Mouse (Mus musculus) urinary bladder, postnatal 14 days (tissue): ENCODE measurements around the gene Cd46.
A peak's percentile ranks its signal among the peaks of the same experiment; 100 is the strongest.

Experiments used
- DNase-seq: peaks from one replicate; pipeline ENCODE4 v3.0.0; 2021; ENCODE audit warnings: low spot score

The Cd46 gene

DNA sequence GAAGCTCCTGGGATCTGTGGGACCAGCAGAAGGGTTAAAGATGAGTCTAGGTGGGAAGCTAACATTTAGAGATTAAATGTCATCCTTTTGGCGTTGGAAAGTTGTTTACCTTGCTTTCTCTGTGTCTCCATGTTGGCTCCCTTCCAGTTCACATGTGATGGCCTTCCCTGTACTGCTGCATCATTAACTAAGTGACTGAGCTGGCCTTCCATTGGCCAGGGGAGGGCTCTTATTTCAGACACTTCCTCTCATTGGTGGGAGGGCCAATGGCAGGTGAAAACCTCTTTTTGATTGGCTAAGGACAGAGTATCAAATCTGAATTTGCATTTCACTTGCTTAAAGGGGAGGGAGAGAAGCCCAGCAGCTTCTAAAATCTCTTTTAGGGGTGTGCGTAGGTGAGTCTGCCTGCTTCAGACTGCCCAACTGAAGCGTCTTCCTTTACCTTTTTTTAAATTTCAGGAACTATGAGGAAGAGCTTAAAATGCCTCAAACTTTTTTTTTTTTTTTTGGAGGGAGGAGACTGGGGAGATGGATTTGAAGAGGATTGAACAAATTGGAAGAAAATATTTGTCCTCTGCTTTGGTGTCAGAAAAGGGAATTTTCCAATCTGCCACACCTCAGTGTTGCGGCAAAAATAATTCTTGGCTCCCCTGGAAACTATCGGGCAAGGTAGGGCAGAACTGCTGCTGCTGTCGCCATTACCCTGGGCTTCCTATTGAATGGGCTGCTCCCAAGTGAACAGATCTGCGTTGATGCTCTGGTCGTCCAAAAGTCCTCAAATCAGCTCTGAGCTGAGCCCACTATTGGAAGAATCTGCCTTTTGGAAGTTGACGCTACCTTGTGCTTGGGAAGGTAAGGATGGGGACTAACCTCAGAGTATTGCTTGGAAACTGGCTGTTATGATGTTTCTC, 73.7 kb downstream of the Cd46 start:
- DNase-seq, result peak; percentile 59

DNA sequence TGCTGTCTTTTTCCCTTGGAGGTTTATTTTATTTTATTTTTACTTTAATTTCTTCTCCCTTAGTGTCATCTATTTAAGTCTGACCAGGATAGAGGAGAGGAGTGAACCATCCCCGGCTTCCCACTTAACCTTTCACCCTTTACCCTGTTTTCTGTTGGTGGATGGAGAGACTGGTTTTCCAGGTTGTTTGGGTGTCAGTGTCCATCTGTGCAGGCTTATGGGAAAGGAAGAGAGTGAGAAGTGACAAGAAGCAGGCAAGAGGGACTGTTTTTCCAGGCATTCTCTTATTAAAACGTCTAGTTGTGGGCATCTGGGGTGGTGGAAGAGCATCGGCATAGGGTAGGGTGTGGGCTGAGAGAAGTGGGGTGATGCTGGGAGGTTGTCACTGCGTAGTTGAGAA, 74.4 kb downstream of the Cd46 start:
- DNase-seq, result no peak

DNA sequence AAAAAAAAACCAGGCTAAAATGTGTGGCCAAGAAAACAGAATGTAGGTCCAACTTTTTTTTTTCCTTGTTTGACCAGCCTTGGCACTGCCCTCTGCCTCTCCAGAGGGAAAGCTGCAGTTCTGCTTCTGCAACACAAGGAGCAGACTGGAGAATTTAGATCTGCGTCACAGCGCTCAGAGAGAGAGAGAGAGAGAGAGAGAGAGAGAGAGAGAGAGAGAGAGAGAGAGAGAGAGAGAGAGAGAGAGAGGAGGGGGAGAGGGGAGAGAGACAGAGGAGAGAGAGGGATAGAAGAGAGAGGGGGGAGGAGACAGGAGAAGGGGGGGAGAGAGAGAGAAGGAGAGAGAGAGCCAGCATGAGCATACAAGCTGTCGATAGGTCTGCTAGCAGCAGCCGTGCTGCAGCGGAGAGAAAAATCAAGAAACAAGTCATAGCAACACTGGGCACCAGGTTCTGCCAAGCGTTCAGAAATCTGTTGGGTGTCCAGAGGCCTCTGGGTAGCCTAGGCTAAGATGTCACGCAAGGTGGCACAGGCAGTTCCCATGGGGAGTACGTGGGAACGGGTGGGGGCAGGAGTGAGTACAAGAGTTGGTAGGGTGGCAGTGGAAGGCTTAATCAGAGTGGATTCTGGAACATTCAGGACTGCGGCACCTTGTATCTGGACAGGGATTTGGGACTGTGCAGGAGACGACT, 75.1 kb downstream of the Cd46 start:
- peak; percentile 54 for DNase-seq

DNA sequence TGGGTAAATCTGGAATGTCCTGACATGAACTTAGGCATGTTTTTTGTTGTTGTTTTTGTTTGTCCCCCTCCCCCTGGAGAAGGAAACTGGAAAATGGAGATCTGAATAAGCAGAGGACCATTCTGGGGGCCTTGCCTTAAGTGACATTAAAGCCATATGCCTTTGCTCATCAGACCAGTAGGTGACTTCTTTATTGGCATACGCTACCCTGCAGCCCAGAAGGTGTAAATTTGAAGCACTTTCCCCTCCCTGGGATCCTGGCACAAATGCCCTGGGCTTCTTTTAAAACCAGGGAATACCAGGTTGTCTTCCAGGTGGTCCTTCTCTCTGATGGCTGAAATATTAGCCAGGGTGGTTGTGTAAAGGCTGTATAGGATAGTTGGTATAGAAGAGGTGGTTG, 76.8 kb downstream of the Cd46 start:
- no peak for DNase-seq

DNA sequence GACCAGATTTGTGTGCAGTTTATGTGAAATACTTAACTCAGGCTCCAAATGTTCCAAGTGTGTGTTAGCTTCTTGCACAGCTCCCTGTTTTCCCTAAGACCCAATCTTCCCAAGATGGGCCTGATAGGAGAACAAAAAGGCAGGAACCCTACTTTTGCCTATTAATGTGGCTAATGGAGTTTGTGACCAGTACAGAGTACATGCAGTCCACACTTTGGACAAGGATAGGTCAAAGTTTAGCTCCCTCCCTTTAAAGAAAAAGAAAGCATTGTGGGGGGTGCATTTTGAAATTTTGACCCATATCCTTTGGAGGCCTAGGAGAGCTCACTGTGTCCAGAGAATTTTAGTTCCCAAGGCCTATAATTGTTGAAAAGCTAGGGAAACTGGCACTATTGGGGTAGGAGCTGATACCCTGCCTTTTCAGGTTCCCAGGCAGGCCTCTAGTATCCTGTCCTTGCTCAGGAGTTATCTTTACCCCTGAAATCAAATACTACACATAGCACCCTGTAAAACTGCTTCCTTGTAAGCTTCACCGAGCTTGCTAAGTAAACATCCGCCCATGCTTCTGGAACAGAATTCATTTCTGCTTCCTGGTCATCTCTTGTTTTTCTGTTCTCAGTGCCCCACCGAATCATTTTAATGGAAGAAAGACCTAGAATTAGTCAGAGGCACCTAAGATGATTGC, 77.7 kb downstream of the Cd46 start:
- no peak for DNase-seq

DNA sequence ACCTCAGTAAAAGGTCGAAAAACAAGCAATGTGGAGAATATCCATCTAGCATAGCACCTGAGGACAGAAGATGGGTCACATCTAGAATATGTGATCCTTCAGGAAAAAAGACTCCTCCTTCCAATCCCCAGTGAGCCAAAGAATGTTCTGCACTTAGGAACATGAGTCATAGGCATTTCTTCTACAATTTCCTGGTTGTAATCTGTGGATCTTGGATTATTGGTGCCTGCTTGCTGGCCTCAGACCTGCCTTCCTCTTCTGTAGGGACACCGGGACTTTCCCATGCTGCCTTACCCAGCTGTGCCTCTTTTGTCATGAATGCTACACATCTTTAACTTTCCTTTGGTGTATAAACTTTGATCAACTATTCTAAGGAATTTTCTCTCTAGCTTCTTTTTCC, 79.5 kb downstream of the Cd46 start:
- DNase-seq, result no peak

DNA sequence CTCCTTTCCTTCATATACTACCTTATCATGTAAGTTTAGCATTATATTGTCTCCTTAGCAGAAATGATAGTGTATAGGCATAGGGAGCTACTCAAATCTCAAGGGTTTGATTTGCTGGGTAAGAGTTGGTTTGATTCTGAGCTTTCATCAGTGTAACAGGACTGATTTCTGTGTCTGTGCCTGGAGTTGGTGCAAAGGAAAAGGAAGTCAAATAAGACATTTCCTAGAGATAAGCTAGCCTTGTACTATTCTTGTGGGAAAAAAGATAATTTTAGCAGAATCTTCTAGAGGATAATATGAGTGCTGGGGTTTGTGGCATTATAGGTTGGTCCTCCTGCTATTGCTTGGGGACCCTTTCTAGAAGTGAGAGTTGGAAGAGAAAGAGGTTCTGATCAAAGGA, 85.8 kb downstream of the Cd46 start:
- no peak for DNase-seq

DNA sequence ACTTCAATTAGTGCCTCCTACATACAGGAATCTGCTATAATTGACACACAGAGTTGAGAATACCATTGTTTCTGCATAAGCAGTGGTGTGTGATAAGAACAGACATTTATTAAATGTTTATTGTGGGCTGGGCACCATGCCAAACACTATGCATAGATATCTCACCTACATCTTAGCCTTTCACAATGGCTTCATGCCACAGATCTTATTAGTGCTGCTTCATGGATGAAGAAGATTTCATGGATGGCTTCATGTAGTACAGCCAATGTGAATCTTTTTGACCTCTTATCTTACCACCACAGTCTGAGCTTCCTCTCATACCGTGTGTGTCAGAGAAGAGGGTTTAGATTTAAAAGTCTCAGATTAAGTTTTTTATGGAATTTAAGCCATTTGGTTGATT, 87.9 kb downstream of the Cd46 start:
- DNase-seq, result peak; percentile 16

DNA sequence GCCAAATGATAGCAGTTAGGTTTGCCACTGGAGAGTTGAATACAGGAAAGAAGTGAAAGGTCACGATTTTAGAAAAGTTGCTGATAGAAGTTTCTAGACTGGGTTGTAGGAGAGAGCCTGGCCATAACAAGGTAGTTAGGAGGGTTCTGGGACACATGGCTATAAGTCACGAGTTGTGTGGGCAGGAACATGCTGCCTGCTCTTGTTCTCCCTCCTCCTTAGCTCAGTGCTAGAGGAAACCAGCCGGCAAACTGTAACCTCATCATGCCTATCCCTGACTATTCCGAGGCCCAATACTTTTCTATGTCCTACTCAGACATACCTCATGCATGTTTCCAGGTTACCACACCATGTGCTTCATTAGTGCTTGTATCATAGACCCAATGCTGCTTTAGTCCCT, 88.7 kb downstream of the Cd46 start:
- no peak for DNase-seq

DNA sequence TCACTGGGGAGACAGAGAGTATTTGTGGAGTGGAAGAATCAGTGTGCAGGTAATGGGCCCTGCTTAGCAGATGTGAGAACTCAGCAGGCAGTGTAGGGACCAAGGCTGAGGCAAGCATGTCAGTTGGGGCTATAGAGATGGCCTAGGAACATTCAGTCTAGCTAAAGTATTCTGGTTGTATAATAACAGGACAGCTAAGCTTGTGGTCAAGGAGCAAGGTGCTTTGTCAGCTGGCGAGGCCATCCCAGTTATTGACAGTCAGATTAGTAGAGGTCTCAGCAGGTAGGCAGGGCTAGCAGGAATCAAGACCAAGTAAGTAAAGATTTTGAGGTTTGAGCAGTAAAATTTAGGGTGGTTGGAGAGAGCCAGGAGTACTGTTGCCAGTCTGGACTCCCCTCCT, 93.7 kb downstream of the Cd46 start:
- DNase-seq, result no peak

DNA sequence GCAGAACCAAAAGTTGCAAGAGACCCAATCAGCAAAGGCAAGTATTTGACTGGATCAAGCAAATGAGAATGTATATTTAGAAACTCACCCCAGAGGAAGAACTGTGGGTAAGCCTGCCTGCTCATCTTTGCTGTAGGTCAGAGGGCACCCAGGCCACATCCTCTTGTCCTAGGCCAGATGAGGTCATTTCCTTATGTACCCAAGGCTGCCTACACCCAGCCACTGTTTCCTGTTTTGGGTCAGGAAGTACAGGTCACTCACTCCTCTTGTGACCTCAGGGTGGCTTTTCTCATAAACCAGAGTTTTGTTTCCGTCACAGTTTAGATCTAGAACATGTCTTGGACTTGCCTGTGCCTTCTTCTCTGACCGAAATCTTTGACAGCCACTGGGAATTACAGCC, 96.9 kb downstream of the Cd46 start:
- DNase-seq, result no peak

DNA sequence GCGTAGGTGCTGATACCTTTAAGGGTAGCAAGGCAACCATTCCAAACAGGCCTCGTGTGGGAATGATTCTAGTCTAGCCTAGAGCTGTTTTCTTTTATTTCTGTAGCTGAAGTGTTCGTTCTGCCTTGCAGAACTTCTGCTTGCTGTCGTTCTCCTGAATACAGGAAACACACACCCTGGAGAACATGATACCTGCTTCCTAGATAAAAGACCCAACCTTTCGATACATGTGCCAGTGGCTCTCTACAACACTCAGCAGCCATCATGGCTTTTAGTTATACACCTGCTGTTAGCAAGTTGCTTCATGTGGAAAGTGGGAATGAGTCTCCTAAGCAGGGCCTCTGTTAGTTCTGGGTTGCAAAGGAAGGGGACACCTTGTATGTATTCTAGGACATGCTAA, 97.8 kb downstream of the Cd46 start:
- no peak for DNase-seq

DNA sequence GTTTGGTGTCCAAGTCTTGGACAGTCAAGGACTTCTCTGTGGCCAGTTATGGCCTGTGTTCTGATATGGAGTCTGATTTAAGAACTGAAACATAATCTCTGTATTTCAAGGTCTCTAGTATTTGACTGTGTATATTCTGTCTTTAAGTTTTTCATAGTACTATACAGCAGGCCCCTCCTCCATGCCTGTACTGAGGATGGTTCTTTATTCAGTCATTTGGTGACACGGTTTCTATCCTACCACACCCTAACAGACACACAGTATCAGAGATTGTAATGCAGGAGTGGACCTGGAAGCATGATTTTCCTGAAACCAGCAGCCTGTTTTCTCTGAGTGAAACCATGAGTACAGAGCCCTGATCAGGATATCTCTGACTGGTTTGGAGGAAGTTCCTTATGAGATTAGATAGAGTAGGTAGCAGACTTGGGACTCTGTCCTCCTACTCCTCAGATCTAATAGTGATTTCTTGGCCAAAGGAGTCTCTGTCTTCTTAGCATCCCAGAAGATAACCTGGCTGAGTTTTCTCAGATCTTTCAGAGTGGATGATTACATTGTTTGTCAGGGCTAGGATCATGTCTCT, 98.5 kb downstream of the Cd46 start:
- no peak for DNase-seq

DNA sequence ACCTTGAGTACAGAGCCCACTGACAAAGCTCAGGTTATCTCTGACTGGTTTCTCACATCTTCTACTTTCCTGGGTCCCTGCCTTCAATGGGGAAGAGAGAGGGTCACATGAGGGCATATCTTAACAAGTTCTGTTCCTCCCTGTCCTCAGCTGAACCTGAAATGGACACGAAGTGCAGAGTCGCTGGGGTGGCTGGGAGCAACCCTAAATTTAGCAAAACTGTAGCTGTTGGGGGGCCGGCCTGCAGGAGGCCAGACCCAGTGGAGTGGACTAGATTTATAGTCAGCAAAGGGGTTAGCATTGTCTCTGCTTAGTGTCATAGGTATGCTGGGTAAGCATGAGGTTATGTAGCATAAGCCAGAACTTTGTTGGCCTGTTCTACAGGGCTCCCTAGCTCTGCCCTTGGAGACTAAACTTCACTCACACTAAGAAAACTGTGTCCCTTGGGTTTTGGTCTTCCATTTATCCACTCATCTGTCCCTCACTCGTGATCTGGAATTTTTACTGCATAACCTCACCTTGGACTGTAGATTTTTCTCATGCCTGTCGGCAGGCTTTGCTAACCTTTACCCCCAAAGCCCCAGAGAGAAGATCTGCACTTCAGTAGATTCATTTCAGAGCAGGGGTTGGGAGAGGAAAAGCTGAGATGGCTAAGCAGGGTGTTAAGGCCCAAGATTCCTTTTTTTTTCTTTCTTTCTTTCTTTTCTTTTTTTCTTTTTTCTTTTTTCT, 99.3 kb downstream of the Cd46 start:
- no peak for DNase-seq

DNA sequence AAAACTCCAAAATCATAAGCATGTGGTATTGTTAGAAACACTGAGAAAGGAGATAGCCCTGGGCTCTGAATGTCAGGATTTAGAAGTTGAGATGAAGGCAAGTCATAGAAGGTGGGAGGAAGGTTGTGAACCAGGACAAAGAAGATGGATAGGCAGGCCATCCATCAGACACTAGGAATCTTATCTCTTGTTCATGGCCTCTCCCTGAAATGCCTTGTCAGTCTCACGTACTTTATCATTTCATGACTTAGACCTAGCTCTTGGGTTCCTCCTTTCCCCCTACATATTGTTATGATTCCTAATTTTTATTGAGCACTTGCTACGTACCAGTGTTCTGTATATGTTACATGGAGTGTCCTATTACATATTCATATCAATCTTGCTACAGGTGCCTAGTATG, 100.4 kb downstream of the Cd46 start:
- no peak for DNase-seq

DNA sequence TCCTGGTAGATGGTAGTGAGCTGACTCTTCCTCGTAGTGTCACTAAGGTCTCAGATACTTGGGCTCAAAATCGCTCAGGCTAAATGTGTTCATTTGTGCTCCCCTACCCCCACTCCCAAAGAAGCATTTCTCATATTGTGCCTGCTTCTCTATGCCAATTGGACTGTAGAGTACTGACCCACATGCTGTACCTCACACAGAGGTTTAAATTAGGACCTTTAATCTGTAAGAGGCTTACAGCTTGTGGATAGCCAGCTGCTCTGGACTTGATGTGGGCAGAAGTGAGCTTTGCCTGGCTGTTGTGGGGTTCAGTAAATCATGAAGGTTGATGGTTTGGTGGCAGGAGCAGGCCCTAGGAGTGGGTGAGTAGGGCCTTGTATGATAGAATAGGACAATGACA, 101.1 kb downstream of the Cd46 start:
- DNase-seq, result no peak

DNA sequence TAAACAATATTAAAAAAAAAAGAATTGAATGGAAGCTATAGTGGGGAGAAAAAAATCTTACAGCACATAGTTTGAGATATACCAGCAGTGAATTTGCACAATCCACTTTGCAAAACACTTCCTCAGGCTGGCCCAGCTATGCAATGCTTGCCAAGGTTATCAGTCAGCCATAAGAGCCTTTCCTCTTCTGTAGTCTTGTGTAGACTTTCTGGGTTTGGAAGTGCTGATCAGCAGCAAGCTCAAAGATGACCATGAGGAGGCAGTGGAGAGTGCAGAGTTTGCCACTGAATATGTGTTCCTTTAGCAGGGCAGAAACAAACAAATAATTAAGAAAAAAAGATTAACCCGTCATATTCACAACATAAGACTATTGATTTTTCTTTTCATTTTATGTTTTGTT, 103.0 kb downstream of the Cd46 start:
- DNase-seq, result no peak
